Mouse (Mus musculus) gastrocnemius, adult 2 months (tissue): Measurements from ENCODE around the gene Dtx3l. TPM values are rescaled to one million over a fixed set of nuclear protein-coding genes. Genes with fewer than 3 reads are reported as not detected.

ENCODE experiments used
- DNase-seq: peaks from one replicate; pipeline ENCODE4 v3.0.0; 2022
- H3K27ac ChIP-seq: fragments of 200-600 bp; 2 replicates; pipeline ENCODE4 v1.8.1; 2022; ENCODE audit warnings: mild to moderate bottlenecking
- H3K4me3 ChIP-seq: fragments of 200-600 bp; 2 replicates; pipeline ENCODE4 v1.8.1; 2022; ENCODE audit warnings: mild to moderate bottlenecking, moderate library complexity
- CTCF ChIP-seq: fragments of 200-600 bp; IDR thresholded peaks from 2 replicates; pipeline ENCODE4 v1.8.1; 2022; ENCODE audit warnings: antibody characterized with exemption, mild to moderate bottlenecking, moderate library complexity
- intact Hi-C: fragments of 180-260 bp; cut with DNase I; formaldehyde crosslinking; loops from one replicate; pipeline ENCODE4 v1.15.1; 2025
- total RNA-seq, 2 experiments: library from RNA; stranded (reverse); gene quantifications; 2 replicates each; pipeline ENCODE4 v1.2.3; 2021

Dtx3l gene
- total RNA-seq, 2 experiments from 2014 or later: 3.3 to 4.5 TPM

- no peak overlapping the region for H3K4me3 ChIP-seq
- DNase-seq: no peak
- intact Hi-C loops: no loop called here
- TF ChIP-seq CTCF: no peak
- no peak overlapping the region for H3K27ac ChIP-seq
Measured at GRCm38 (mm10) chr16:35922301-35922895, 16.6 kb downstream of the Dtx3l start.

- Histone ChIP-seq H3K4me3 (no peak overlapping the region), H3K27ac (no peak overlapping the region)
- intact Hi-C loops: no loop called here
- no peak for TF ChIP-seq CTCF
- no peak for DNase-seq
Measured at GRCm38 (mm10) chr16:35921676-35922235, 17.2 kb downstream of the Dtx3l start.

- peak overlapping the region; percentile 67 for H3K27ac ChIP-seq
- intact Hi-C loops: no loop called here
- no peak for DNase-seq
- TF ChIP-seq CTCF: no peak
- peak overlapping the region; percentile 32 for H3K4me3 ChIP-seq
Measured at GRCm38 (mm10) chr16:35918721-35919543, 20.0 kb downstream of the Dtx3l start.

GRCm38 (mm10) chr16:35914301-35914700 lies 24.6 kb downstream of the Dtx3l start:
- no peak for DNase-seq
- no peak overlapping the region for H3K27ac ChIP-seq
- intact Hi-C loops: no loop called here
- H3K4me3 ChIP-seq: no peak overlapping the region
- no peak for TF ChIP-seq CTCF

DNA sequence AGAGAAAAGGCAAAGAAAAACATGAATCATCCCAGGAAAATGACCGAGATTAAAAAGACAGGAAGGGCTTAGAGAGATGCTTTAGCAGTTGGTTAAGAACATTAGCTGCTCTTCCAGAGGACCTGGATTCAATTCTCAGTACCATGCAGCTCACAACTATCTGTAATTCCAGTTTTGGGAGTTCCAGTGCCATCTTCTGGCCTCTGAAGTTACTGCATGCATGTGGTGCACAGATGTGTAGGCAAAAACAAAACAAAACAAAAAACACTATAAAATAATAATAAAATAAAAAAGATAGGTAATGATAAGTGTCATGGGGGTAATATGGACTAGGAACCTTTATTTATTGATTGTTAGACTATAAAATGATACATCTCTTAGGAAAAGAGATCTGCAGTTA lies 25.4 kb downstream of the Dtx3l start:
- TF ChIP-seq CTCF: peak; percentile 54
- no peak overlapping the region for H3K4me3 ChIP-seq
- no peak overlapping the region for H3K27ac ChIP-seq
- intact Hi-C loops: no loop called here
- DNase-seq: no peak

DNA sequence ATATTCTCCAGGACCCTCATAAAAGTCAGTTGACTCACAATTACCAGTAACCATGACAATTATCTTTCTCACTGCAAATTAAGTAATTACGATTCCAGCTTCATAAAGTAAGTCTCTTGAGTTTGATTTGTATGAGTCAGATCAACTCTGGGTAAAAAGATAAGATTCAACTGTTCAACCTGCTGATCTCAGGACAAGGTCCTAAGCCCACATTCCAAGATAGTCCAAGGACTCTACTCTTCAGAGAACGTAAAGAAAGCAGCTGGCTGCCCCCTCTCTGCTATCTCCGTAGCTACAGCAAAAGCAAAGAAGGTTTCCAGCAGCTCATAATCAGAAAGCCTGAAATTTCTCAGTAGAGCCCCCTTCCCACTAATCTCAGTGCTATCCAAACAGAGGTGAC lies 27.5 kb downstream of the Dtx3l start:
- no peak overlapping the region for H3K27ac ChIP-seq
- DNase-seq: no peak
- intact Hi-C loops: no loop called here
- no peak overlapping the region for H3K4me3 ChIP-seq
- no peak for TF ChIP-seq CTCF

GRCm38 (mm10) chr16:35907432-35908201 lies 31.3 kb downstream of the Dtx3l start:
- peak; percentile 45 for DNase-seq
- H3K4me3 ChIP-seq: no peak overlapping the region
- peak overlapping the region; percentile 86 for H3K27ac ChIP-seq
- intact Hi-C loops: no loop called here
- no peak for TF ChIP-seq CTCF

DNA sequence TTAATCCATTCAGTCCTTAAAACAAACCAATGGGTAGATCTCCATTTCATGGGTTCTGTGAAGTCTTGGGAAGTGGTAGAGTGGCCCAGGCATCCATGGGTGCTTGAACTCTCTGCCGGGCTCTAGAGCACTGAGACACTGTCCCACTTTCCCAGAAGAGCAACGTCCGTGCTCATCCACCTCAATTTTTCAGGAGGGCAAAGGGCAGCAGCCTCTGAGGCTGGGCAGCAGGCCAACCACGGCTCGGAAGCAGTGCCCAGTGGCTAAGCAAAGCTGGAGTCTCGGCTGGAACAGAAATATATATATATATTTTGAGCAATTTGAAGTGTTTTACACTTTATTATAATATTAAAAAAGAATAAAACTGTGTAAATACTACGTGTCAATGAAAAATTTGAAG lies 32.1 kb downstream of the Dtx3l start:
- no peak for TF ChIP-seq CTCF
- no peak for DNase-seq
- intact Hi-C loops: no loop called here
- no peak overlapping the region for H3K4me3 ChIP-seq
- peak overlapping the region; percentile 86 for H3K27ac ChIP-seq

- no peak overlapping the region for H3K4me3 ChIP-seq
- no peak for DNase-seq
- H3K27ac ChIP-seq: no peak overlapping the region; the same call in 1 of the 2 replicates
- no peak for TF ChIP-seq CTCF
- intact Hi-C loops: no loop called here
Measured at GRCm38 (mm10) chr16:35905819-35906485, 33.0 kb downstream of the Dtx3l start.

- no peak overlapping the region for H3K27ac ChIP-seq
- TF ChIP-seq CTCF: no peak
- H3K4me3 ChIP-seq: no peak overlapping the region
- intact Hi-C loops: no loop called here
- DNase-seq: no peak
Measured at GRCm38 (mm10) chr16:35905355-35905754, 33.6 kb downstream of the Dtx3l start.

- no peak for DNase-seq
- Histone ChIP-seq H3K27ac (no peak overlapping the region), H3K4me3 (no peak overlapping the region)
- no peak for TF ChIP-seq CTCF
- intact Hi-C loops: no loop called here
Measured at GRCm38 (mm10) chr16:35904121-35904736, 34.7 kb downstream of the Dtx3l start.
